Mouse (Mus musculus): ENCODE data around the gene Dgkb.

The Dgkb gene

GRCm38 (mm10) chr12:38593653-38594052 lies 776.1 kb downstream of the Dgkb start:
- DNase-seq (ENCODE audit: low spot score in 2 of 2): no peak

DNA sequence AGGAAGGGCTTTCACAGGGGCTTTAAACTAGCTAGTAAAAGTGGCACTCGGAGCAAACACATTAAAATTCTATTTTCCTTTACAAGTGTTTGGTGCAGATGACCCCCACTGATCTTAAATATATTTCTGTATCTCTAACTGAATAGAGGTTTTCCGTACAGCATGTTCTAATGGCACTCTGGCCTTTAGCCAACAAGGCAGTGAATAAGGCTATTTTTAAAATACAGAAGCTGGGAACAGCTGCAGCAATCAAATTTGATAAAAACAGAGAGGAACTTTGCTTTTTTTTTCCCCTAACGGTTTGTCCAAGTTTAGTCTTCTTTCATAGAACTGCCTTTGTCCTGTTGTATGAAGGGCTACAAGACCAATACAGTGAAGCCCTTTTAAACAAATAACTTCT lies 776.5 kb downstream of the Dgkb start:
- no peak for DNase-seq (ENCODE audit: low spot score in 2 of 2)

DNA sequence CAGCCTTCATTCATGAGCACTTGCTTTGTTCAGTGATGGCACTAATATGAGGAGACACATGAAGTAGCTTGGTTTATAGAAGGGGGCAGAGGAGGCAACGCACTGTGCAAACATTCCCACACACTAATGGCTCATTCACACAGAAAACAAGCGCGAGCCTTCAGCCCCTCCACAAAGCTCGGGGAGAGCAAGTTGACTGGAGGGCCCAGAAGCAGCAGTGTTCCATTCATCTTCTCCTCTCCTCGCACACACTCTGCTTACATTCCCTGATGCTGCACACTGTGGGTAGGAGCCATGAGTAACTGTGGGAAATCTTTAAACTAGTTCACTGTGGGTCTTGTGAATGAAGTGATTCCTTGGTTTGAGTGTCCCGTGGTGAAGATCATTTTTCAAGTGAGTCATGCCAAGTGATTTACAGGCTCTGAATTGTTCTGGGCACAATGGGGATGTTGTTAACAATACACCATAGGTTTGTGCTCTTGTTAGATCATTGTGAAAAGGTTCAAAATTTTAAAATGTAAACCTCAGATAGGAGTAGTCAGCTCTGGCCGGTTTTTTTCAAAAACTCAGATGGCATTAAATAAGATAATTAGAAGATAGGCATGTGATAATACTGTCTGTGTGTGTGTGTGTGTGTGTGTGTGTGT lies 779.0 kb downstream of the Dgkb start:
- DNase-seq (ENCODE audit: low spot score in 2 of 2): no peak

- DNase-seq (ENCODE audit: low spot score in 2 of 2): no peak
Measured at GRCm38 (mm10) chr12:38598096-38598495, 780.6 kb downstream of the Dgkb start.

DNA sequence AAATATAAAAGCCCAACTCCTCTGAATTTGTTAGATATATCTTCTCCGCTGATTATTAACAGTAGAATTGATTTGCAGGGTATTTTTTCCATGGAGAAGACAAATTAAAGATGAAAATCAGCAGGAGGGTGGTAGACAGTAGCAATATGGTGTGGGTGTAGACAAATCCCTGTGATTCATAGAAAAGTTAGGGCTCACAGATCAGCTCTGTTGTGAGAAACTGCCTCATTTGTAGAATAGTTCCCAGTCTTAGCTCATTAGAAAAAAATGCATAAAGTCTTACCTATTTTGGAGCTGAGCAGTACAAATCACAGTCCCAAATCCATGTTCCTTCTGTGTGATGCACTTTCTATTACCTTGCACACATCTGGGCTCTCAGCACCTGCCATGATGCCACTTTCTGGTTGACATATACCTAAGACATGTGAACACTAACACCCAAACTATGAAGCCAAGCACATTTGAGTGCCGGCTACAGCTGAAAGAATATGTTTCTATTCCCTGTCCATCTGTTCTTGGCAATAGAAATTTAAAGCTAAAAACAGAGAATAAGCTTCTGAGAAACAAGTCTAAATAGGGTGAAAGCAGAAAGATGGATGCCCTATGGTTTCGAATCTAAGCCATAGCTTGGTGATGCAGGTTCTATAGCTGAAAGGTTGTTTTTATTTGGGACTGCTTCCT lies 782.8 kb downstream of the Dgkb start:
- DNase-seq (ENCODE audit: low spot score in 2 of 2): no peak

GRCm38 (mm10) chr12:38608104-38608503 lies 790.6 kb downstream of the Dgkb start:
- DNase-seq (ENCODE audit: low spot score in 2 of 2): no peak

DNA sequence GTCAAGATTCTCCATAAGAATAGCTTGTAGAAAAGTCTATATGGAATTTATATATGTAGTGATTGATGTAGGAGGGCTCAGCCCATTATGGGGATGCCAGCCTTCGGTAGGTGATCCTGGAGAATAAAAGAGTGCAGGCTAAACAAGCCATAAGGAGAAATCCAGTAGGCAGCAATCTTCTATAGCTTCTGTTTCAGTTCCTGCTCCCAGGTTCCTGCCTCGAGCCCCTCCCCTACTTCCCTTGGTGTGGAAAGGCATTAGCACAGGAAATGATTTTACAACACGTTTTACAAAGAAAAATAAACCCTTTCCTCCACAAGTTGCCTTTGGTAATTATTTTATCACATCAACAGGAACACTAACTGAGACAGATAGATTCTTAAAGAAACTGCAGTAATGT lies 850.7 kb downstream of the Dgkb start:
- no peak for DNase-seq (ENCODE audit: low spot score in 2 of 2)
